Mouse (Mus musculus) inflammation-experienced regulatory T-cells, adult 16 weeks (primary cell): ENCODE measurements around the gene Clip2. TPM values are rescaled to one million over a fixed set of nuclear protein-coding genes. Genes with fewer than 3 reads are reported as not detected.

Experiments
- polyA plus RNA-seq: library from polyadenylated mRNA; unstranded; fragments of 100-300 nt; shearing (Covaris generic); gene quantifications from one replicate; pipeline ENCODE4 v1.2.1, GENCODE M21; 2017

The Clip2 gene
- polyA plus RNA-seq = 2.5 TPM

GRCm38 (mm10) chr5:134552110-134552972 lies at the start of gene Clip2:
Clip2 (minus strand) TSS chr5:134552434.

GRCm38 (mm10) chr5:134581146-134581545 lies 28.9 kb upstream of the Clip2 start, which contains the start of gene Rfc2:
Rfc2 (plus strand) TSS chr5:134581366.

GRCm38 (mm10) chr5:134560071-134560449 lies 7.8 kb upstream of the Clip2 start, which contains the start of gene Syna:
Syna (minus strand) TSS chr5:134560171.

GRCm38 (mm10) chr5:134456503-134456962 lies 95.7 kb downstream of the Clip2 start, which contains the start of gene Gtf2ird1:
Gtf2ird1 (minus strand) TSS chr5:134456716.

Other genes starting within 250 kb of the Clip2 start
- 102 TPM for gene Gtf2i, start 237.7 kb downstream of the Clip2 start, polyA plus RNA-seq
- 10.8 TPM for gene Gtf2ird1, start 95.7 kb downstream of the Clip2 start, polyA plus RNA-seq
- gene Syna, start 7.7 kb upstream of the Clip2 start, polyA plus RNA-seq = not detected
- 211 TPM for gene Rfc2, start 28.9 kb upstream of the Clip2 start, polyA plus RNA-seq
- 7.0 TPM for gene Lat2, start 62.6 kb upstream of the Clip2 start, polyA plus RNA-seq
- 313 TPM for gene Eif4h, start 87.1 kb upstream of the Clip2 start, polyA plus RNA-seq
- 15.2 TPM for gene Limk1, start 136.2 kb upstream of the Clip2 start, polyA plus RNA-seq
- not detected for gene Eln, start 194.9 kb upstream of the Clip2 start, polyA plus RNA-seq